In the genomic region with DNA sequence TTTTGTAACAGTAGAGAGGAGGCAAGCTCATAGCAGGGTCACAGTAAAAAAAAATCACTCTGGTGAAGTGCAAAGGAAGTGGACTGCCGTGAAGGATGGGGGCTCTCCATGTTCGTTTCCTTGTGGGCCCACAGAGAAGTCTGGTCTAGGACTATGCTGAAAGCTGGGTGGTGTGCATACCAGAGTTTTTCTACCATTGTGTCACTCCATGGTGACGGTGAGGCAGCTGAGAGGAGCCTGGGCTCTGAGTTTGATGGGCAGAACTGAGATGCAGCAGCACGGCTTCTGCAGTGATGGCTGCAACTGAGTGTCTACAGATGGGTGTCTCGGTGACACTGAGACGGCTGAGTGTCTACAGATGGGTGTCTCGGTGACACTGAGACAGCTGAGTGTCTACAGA, we compare ENCODE assay signal across 24 mouse cellular contexts.
DNase-seq lines count a peak whose midpoint lies in the region; ATAC-seq and TF ChIP-seq lines count a peak whose summit lies in the region.
"Had no signal": no experiment of that assay in that cellular context is flagged by ENCODE, and none has a peak within 500 bp of the region (broad histone marks: within the 10 kb centered on the region; RNA-seq: fewer than 3 reads in every experiment).

No protein-coding gene starts in this region.

- no peaks in the 10 kb centered on the region for H3K36me3 ChIP-seq in forebrain, embryonic 10.5 days (replicated peaks)
- H3K36me3 ChIP-seq in forebrain, embryonic 16.5 days (ENCODE audit: control insufficient read depth, insufficient read depth) = no peaks in the 10 kb centered on the region
- no peaks in the 10 kb centered on the region for H3K36me3 ChIP-seq in hindbrain, embryonic 12.5 days
- H3K36me3 ChIP-seq in hindbrain, embryonic 16.5 days (ENCODE audit: control insufficient read depth, insufficient read depth, low read length) = no peaks in the 10 kb centered on the region
- H3K36me3 ChIP-seq in limb, embryonic 13.5 days = no peaks in the 10 kb centered on the region
- H3K36me3 ChIP-seq: embryonic facial prominence, embryonic 10.5 days; heart, embryonic 15.5 days; kidney, embryonic 15.5 days; midbrain, embryonic 12.5 days had no signal

- H3K9ac ChIP-seq in forebrain, embryonic 16.5 days (replicated peaks; ENCODE audit: low read depth, low read length) = no peak overlapping the region
- H3K9ac ChIP-seq in hindbrain, embryonic 12.5 days = no peak overlapping the region
- no peak overlapping the region for H3K9ac ChIP-seq in hindbrain, embryonic 16.5 days (ENCODE audit: low read depth, low read length)
- no peak overlapping the region for H3K9ac ChIP-seq in limb, embryonic 13.5 days
- H3K9ac ChIP-seq: heart, embryonic 15.5 days; kidney, embryonic 15.5 days; liver, postnatal 0 days; midbrain, embryonic 12.5 days had no signal

- TF ChIP-seq CTCF in brain, embryonic 14.5 days (IDR thresholded peaks at IDR 0.05; ENCODE audit: borderline replicate concordance, extremely low read depth, insufficient read depth, insufficient read length) = no peak

- H3K9me3 ChIP-seq in forebrain, embryonic 10.5 days = no peaks in the 10 kb centered on the region
- no peaks in the 10 kb centered on the region for H3K9me3 ChIP-seq in forebrain, embryonic 16.5 days (ENCODE audit: control insufficient read depth, low read length)
- H3K9me3 ChIP-seq in hindbrain, embryonic 12.5 days (replicated peaks) = no peaks in the 10 kb centered on the region
- H3K9me3 ChIP-seq in hindbrain, embryonic 16.5 days (ENCODE audit: control insufficient read depth, low read length) = no peaks in the 10 kb centered on the region
- H3K9me3 ChIP-seq in limb, embryonic 13.5 days = no peaks in the 10 kb centered on the region
- H3K9me3 ChIP-seq: embryonic facial prominence, embryonic 10.5 days; heart, embryonic 15.5 days; kidney, embryonic 15.5 days; midbrain, embryonic 12.5 days had no signal

- 58% methylated on average over 7 of the region's 7 CpGs for WGBS in forebrain, embryonic 10.5 days
- 55% methylated on average over 7 of the region's 7 CpGs for WGBS in forebrain, embryonic 16.5 days
- WGBS in hindbrain, embryonic 12.5 days = 42% methylated on average over 7 of the region's 7 CpGs
- 44% methylated on average over 7 of the region's 7 CpGs for WGBS in hindbrain, embryonic 16.5 days
- WGBS in limb, embryonic 13.5 days = 64% methylated on average over 7 of the region's 7 CpGs

- no peak overlapping the region for H3K4me2 ChIP-seq in forebrain, embryonic 16.5 days (ENCODE audit: low read length)
- H3K4me2 ChIP-seq in hindbrain, embryonic 12.5 days (replicated peaks) = no peak overlapping the region
- no peak overlapping the region for H3K4me2 ChIP-seq in hindbrain, embryonic 16.5 days (ENCODE audit: low read length)
- H3K4me2 ChIP-seq in limb, embryonic 13.5 days (replicated peaks) = 0 out of 2 replicates have a peak overlapping the region, but pooled peaks have one; percentile 11
- H3K4me2 ChIP-seq: heart, embryonic 15.5 days; kidney, embryonic 15.5 days; liver, embryonic 11.5 days; midbrain, embryonic 12.5 days had no signal

- ATAC-seq in forebrain, embryonic 16.5 days = no peak
- ATAC-seq in hindbrain, embryonic 12.5 days (ENCODE audit: low FRiP score) = peak; percentile 58; the same call in 1 of the 2 replicates
- ATAC-seq in hindbrain, embryonic 16.5 days = no peak; the same call in 1 of the 2 replicates
- no peak for ATAC-seq in limb, embryonic 13.5 days (ENCODE audit: low FRiP score, low read depth)
- ATAC-seq: CD4-positive, CD25-positive, alpha-beta regulatory T cell, adult 4 months; intestine, postnatal 0 days had no signal

- H3K27ac ChIP-seq in forebrain, embryonic 10.5 days = peak overlapping the region; percentile 66
- H3K27ac ChIP-seq in forebrain, embryonic 16.5 days (ENCODE audit: low read length) = no peak overlapping the region
- no peak overlapping the region for H3K27ac ChIP-seq in hindbrain, embryonic 12.5 days
- no peak overlapping the region for H3K27ac ChIP-seq in hindbrain, embryonic 16.5 days (ENCODE audit: low read depth, low read length)
- H3K27ac ChIP-seq in limb, embryonic 13.5 days = peak overlapping the region; percentile 82
- H3K27ac ChIP-seq: embryonic facial prominence, embryonic 10.5 days; heart, embryonic 15.5 days; kidney, embryonic 15.5 days; midbrain, embryonic 12.5 days had no signal

- no peak for TF ChIP-seq POLR2A in brain, embryonic 14.5 days (IDR thresholded peaks at IDR 0.05; ENCODE audit: borderline replicate concordance, extremely low read depth, insufficient read depth, insufficient read length, poor library complexity, severe bottlenecking)

- DNase-seq in forebrain, embryonic 10.5 days (ENCODE audit: extremely low spot score, low spot score) = no peak
- peak; percentile 37 for DNase-seq in brain, embryonic 14.5 days (ENCODE audit: low read depth)
- DNase-seq in adipocyte (ENCODE audit: low spot score) = no peak
- no peak for DNase-seq in layer of hippocampus, postnatal 10 days (ENCODE audit: low spot score in 2 of 2)
- DNase-seq: adrenal gland, postnatal 25 days; cerebellum, adult 11 months; cerebellum, postnatal 25 days; gastrocnemius, postnatal 36 days; kidney, postnatal 36 days; liver, postnatal 0 days; lung, postnatal 10 days; thymus, adult 18-20 months; thymus, postnatal 36 days had no signal

- peaks cover 47% of the 10 kb centered on the region for H3K27me3 ChIP-seq in forebrain, embryonic 10.5 days (ENCODE audit: poor library complexity, severe bottlenecking)
- H3K27me3 ChIP-seq in forebrain, embryonic 16.5 days (replicated peaks; ENCODE audit: control insufficient read depth, insufficient read depth, low read length) = no peaks in the 10 kb centered on the region
- no peaks in the 10 kb centered on the region for H3K27me3 ChIP-seq in hindbrain, embryonic 12.5 days
- no peaks in the 10 kb centered on the region for H3K27me3 ChIP-seq in hindbrain, embryonic 16.5 days (replicated peaks; ENCODE audit: control insufficient read depth, insufficient read depth, low read length)
- H3K27me3 ChIP-seq in limb, embryonic 13.5 days = no peaks in the 10 kb centered on the region
- H3K27me3 ChIP-seq: heart, embryonic 15.5 days; kidney, embryonic 15.5 days; midbrain, embryonic 12.5 days had no signal

- H3K4me1 ChIP-seq in forebrain, embryonic 10.5 days = peaks cover 93% of the 10 kb centered on the region
- H3K4me1 ChIP-seq in forebrain, embryonic 16.5 days (replicated peaks; ENCODE audit: control insufficient read depth, insufficient read depth, low read length) = peaks cover 9% of the 10 kb centered on the region
- peaks cover 37% of the 10 kb centered on the region for H3K4me1 ChIP-seq in hindbrain, embryonic 12.5 days
- peaks cover 4% of the 10 kb centered on the region; the same call in 1 of the 2 replicates for H3K4me1 ChIP-seq in hindbrain, embryonic 16.5 days (ENCODE audit: control insufficient read depth, insufficient read depth, low read depth, low read length)
- H3K4me1 ChIP-seq in limb, embryonic 13.5 days = peaks cover 63% of the 10 kb centered on the region

- no peak overlapping the region for H3K4me3 ChIP-seq in forebrain, embryonic 10.5 days
- H3K4me3 ChIP-seq in forebrain, embryonic 16.5 days (replicated peaks; ENCODE audit: low read length) = no peak overlapping the region
- H3K4me3 ChIP-seq in hindbrain, embryonic 12.5 days = no peak overlapping the region
- no peak overlapping the region for H3K4me3 ChIP-seq in hindbrain, embryonic 16.5 days (ENCODE audit: low read length)
- H3K4me3 ChIP-seq in limb, embryonic 13.5 days = no peak overlapping the region
- H3K4me3 ChIP-seq: embryonic facial prominence, embryonic 10.5 days; heart, embryonic 15.5 days; kidney, embryonic 15.5 days; midbrain, embryonic 12.5 days had no signal

Comparison
In these comparisons a context has a peak if more than half of its experiments do, and no peak if none do; other contexts are left out.
1. H3K27ac ChIP-seq: peak in forebrain, embryonic 10.5 days (single experiment) and limb, embryonic 13.5 days (single experiment); none in forebrain, embryonic 16.5 days (single experiment), hindbrain, embryonic 12.5 days (single experiment) and hindbrain, embryonic 16.5 days (single experiment).